Mouse (Mus musculus): Measurements from ENCODE around the gene Asb2. TPM values are rescaled to one million over a fixed set of nuclear protein-coding genes. Genes with fewer than 3 reads are reported as not detected.

The Asb2 gene
- polyA plus RNA-seq, 1 experiment, result 3.6 TPM

GRCm38 (mm10) chr12:103347406-103347805, 8.4 kb downstream of the Asb2 start:
- no peak for TF ChIP-seq POLR2A (IDR thresholded peaks at IDR 0.05; ENCODE audit: control insufficient read depth, low read depth, low read length)
- H3K4me1 ChIP-seq (ENCODE audit: control insufficient read depth, insufficient read depth, low read length), result no peaks in the 10 kb centered on the region
- H3K4me3 ChIP-seq (ENCODE audit: control insufficient read depth, low read depth, low read length), result no peak overlapping the region
- no peaks in the 10 kb centered on the region for H3K36me3 ChIP-seq (ENCODE audit: control insufficient read depth, insufficient read depth, low read length)
- H3K27ac ChIP-seq (ENCODE audit: control insufficient read depth, insufficient read depth, low read depth, low read length), result no peak overlapping the region
- H3K27me3 ChIP-seq (ENCODE audit: control insufficient read depth, insufficient read depth, low read length), result no peaks in the 10 kb centered on the region

- H3K36me3 ChIP-seq (ENCODE audit: control insufficient read depth, insufficient read depth, low read length), result no peaks in the 10 kb centered on the region
- no peak overlapping the region for H3K27ac ChIP-seq (ENCODE audit: control insufficient read depth, insufficient read depth, low read depth, low read length)
- H3K27me3 ChIP-seq (ENCODE audit: control insufficient read depth, insufficient read depth, low read length), result no peaks in the 10 kb centered on the region
- H3K4me3 ChIP-seq (ENCODE audit: control insufficient read depth, low read depth, low read length), result no peak overlapping the region
- no peaks in the 10 kb centered on the region for H3K4me1 ChIP-seq (ENCODE audit: control insufficient read depth, insufficient read depth, low read length)
- TF ChIP-seq CTCF (IDR thresholded peaks at IDR 0.05; ENCODE audit: control insufficient read depth, insufficient read depth, insufficient replicate concordance, low read depth, low read length) (no peak), POLR2A (IDR thresholded peaks at IDR 0.05; ENCODE audit: control insufficient read depth, low read depth, low read length) (no peak)
Measured at GRCm38 (mm10) chr12:103346945-103347344, 8.9 kb downstream of the Asb2 start.

- TF ChIP-seq CTCF (IDR thresholded peaks at IDR 0.05; ENCODE audit: control insufficient read depth, insufficient read depth, insufficient replicate concordance, low read depth, low read length), result no peak
- H3K27ac ChIP-seq (ENCODE audit: control insufficient read depth, insufficient read depth, low read depth, low read length), result no peak overlapping the region
- H3K4me3 ChIP-seq (ENCODE audit: control insufficient read depth, low read depth, low read length), result no peak overlapping the region
- no peaks in the 10 kb centered on the region for H3K27me3 ChIP-seq (ENCODE audit: control insufficient read depth, insufficient read depth, low read length)
- no peaks in the 10 kb centered on the region for H3K4me1 ChIP-seq (ENCODE audit: control insufficient read depth, insufficient read depth, low read length)
- no peaks in the 10 kb centered on the region for H3K36me3 ChIP-seq (ENCODE audit: control insufficient read depth, insufficient read depth, low read length)
Measured at GRCm38 (mm10) chr12:103344934-103345333, 10.9 kb downstream of the Asb2 start.

GRCm38 (mm10) chr12:103343456-103343855, 12.3 kb downstream of the Asb2 start:
- H3K4me1 ChIP-seq (ENCODE audit: control insufficient read depth, insufficient read depth, low read length), result no peaks in the 10 kb centered on the region
- H3K4me3 ChIP-seq (ENCODE audit: control insufficient read depth, low read depth, low read length), result no peak overlapping the region
- TF ChIP-seq POLR2A (IDR thresholded peaks at IDR 0.05; ENCODE audit: control insufficient read depth, low read depth, low read length), result no peak
- no peak for TF ChIP-seq CTCF (IDR thresholded peaks at IDR 0.05; ENCODE audit: control insufficient read depth, insufficient read depth, insufficient replicate concordance, low read depth, low read length)
- H3K36me3 ChIP-seq (ENCODE audit: control insufficient read depth, insufficient read depth, low read length), result no peaks in the 10 kb centered on the region
- H3K27ac ChIP-seq (ENCODE audit: control insufficient read depth, insufficient read depth, low read depth, low read length), result no peak overlapping the region
- no peaks in the 10 kb centered on the region for H3K27me3 ChIP-seq (ENCODE audit: control insufficient read depth, insufficient read depth, low read length)

- TF ChIP-seq CTCF (IDR thresholded peaks at IDR 0.05; ENCODE audit: control insufficient read depth, insufficient read depth, insufficient replicate concordance, low read depth, low read length), result no peak
- no peak for TF ChIP-seq POLR2A (IDR thresholded peaks at IDR 0.05; ENCODE audit: control insufficient read depth, low read depth, low read length)
- no peaks in the 10 kb centered on the region for H3K4me1 ChIP-seq (ENCODE audit: control insufficient read depth, insufficient read depth, low read length)
- no peaks in the 10 kb centered on the region for H3K36me3 ChIP-seq (ENCODE audit: control insufficient read depth, insufficient read depth, low read length)
- H3K27me3 ChIP-seq (ENCODE audit: control insufficient read depth, insufficient read depth, low read length), result no peaks in the 10 kb centered on the region
- no peak overlapping the region for H3K4me3 ChIP-seq (ENCODE audit: control insufficient read depth, low read depth, low read length)
- H3K27ac ChIP-seq (ENCODE audit: control insufficient read depth, insufficient read depth, low read depth, low read length), result no peak overlapping the region
Measured at GRCm38 (mm10) chr12:103341212-103341611, 14.6 kb downstream of the Asb2 start.

GRCm38 (mm10) chr12:103338162-103338798, 17.5 kb downstream of the Asb2 start:
- Histone ChIP-seq H3K36me3 (ENCODE audit: control insufficient read depth, insufficient read depth, low read length) (no peaks in the 10 kb centered on the region), H3K4me3 (ENCODE audit: control insufficient read depth, low read depth, low read length) (no peak overlapping the region), H3K27me3 (ENCODE audit: control insufficient read depth, insufficient read depth, low read length) (no peaks in the 10 kb centered on the region), H3K27ac (ENCODE audit: control insufficient read depth, insufficient read depth, low read depth, low read length) (peak overlapping the region; percentile 21; the same call in 1 of the 2 replicates), H3K4me1 (ENCODE audit: control insufficient read depth, insufficient read depth, low read length) (no peaks in the 10 kb centered on the region)
- TF ChIP-seq POLR2A (IDR thresholded peaks at IDR 0.05; ENCODE audit: control insufficient read depth, low read depth, low read length) (no peak), CTCF (IDR thresholded peaks at IDR 0.05; ENCODE audit: control insufficient read depth, insufficient read depth, insufficient replicate concordance, low read depth, low read length) (no peak)

- Histone ChIP-seq H3K4me1 (ENCODE audit: control insufficient read depth, insufficient read depth, low read length) (no peaks in the 10 kb centered on the region), H3K27ac (ENCODE audit: control insufficient read depth, insufficient read depth, low read depth, low read length) (no peak overlapping the region), H3K36me3 (ENCODE audit: control insufficient read depth, insufficient read depth, low read length) (no peaks in the 10 kb centered on the region), H3K27me3 (ENCODE audit: control insufficient read depth, insufficient read depth, low read length) (no peaks in the 10 kb centered on the region), H3K4me3 (ENCODE audit: control insufficient read depth, low read depth, low read length) (no peak overlapping the region)
- no peak for TF ChIP-seq CTCF (IDR thresholded peaks at IDR 0.05; ENCODE audit: control insufficient read depth, insufficient read depth, insufficient replicate concordance, low read depth, low read length)
- no peak for TF ChIP-seq POLR2A (IDR thresholded peaks at IDR 0.05; ENCODE audit: control insufficient read depth, low read depth, low read length)
Measured at GRCm38 (mm10) chr12:103336766-103337165, 19.0 kb downstream of the Asb2 start.

GRCm38 (mm10) chr12:103333426-103333825, 22.4 kb downstream of the Asb2 start:
- TF ChIP-seq POLR2A (IDR thresholded peaks at IDR 0.05; ENCODE audit: control insufficient read depth, low read depth, low read length) (no peak), CTCF (IDR thresholded peaks at IDR 0.05; ENCODE audit: control insufficient read depth, insufficient read depth, insufficient replicate concordance, low read depth, low read length) (no peak)
- no peak overlapping the region for H3K27ac ChIP-seq (ENCODE audit: control insufficient read depth, insufficient read depth, low read depth, low read length)

More at GRCm38 (mm10) chr12:103333426-103333825, 22.4 kb downstream of the Asb2 start:
- Histone ChIP-seq H3K36me3 (ENCODE audit: control insufficient read depth, insufficient read depth, low read length) (no peaks in the 10 kb centered on the region), H3K4me3 (ENCODE audit: control insufficient read depth, low read depth, low read length) (no peak overlapping the region), H3K4me1 (ENCODE audit: control insufficient read depth, insufficient read depth, low read length) (no peaks in the 10 kb centered on the region), H3K27me3 (ENCODE audit: control insufficient read depth, insufficient read depth, low read length) (no peaks in the 10 kb centered on the region)
